Mouse (Mus musculus) stomach, embryonic 15.5 days (tissue): ENCODE data around the gene Patl1. TPM values are rescaled to one million over a fixed set of nuclear protein-coding genes. Genes with fewer than 3 reads are reported as not detected.
"Not testable (repeated sequence)": the region's sequence is repeated elsewhere in the genome, so short reads cannot be mapped to it uniquely, and the experiment has no call there.

Experiments
- ATAC-seq: fragments of 200-750 bp; cut with Nextera tagmentation; 2 replicates; pipeline ENCODE4 v1.8.0; 2017; ENCODE audit warnings: low read depth, moderate number of reproducible peaks, moderate TSS enrichment; ENCODE audit not compliant: insufficient read depth, low FRiP score
- H3K27ac ChIP-seq: fragments of 300-500 bp; sonication (generic); 2 replicates; pipeline ENCODE4 v1.5.1; 2015; ENCODE audit warnings: mild to moderate bottlenecking, inconsistent platforms
- H3K27me3 ChIP-seq: fragments of 300-500 bp; sonication (generic); replicated peaks from 2 replicates; pipeline ENCODE4 v1.6.1; 2015; ENCODE audit warnings: inconsistent platforms
- H3K36me3 ChIP-seq: fragments of 300-500 bp; sonication (generic); 2 replicates; pipeline ENCODE4 v1.6.1; 2015; ENCODE audit warnings: inconsistent platforms
- H3K4me1 ChIP-seq: fragments of 300-500 bp; sonication (generic); 2 replicates; pipeline ENCODE4 v1.6.1; 2015; ENCODE audit warnings: inconsistent platforms
- H3K4me2 ChIP-seq: fragments of 300-500 bp; sonication (generic); 2 replicates; pipeline ENCODE4 v1.6.1; 2015; ENCODE audit warnings: mild to moderate bottlenecking, inconsistent platforms
- H3K4me3 ChIP-seq: fragments of 300-500 bp; sonication (generic); replicated peaks from 2 replicates; pipeline ENCODE4 v1.5.1; 2015; ENCODE audit warnings: inconsistent platforms
- H3K9ac ChIP-seq: fragments of 300-500 bp; sonication (generic); 2 replicates; pipeline ENCODE4 v1.6.1; 2015; ENCODE audit warnings: inconsistent platforms
- H3K9me3 ChIP-seq: fragments of 300-500 bp; sonication (generic); 2 replicates; pipeline ENCODE4 v1.6.1; 2016; ENCODE audit warnings: inconsistent platforms
- WGBS: fragments of 180-500 bp; shearing (Covaris S2); methylation state at CpG from one replicate; pipeline ENCODE4 v1.1.7; 2015; 5-methylcytosine and 5-hydroxymethylcytosine counted together
- polyA plus RNA-seq: library from polyadenylated mRNA; unstranded; fragments of >200 nt; fragmentation: Nextera tagmentation; extraction: Ambion mirVana; gene quantifications from 2 replicates; pipeline ENCODE4 v1.2.1, GENCODE M21; 2015

The Patl1 gene
- polyA plus RNA-seq, 1 experiment from 2014 or later: 14.7 TPM

DNA sequence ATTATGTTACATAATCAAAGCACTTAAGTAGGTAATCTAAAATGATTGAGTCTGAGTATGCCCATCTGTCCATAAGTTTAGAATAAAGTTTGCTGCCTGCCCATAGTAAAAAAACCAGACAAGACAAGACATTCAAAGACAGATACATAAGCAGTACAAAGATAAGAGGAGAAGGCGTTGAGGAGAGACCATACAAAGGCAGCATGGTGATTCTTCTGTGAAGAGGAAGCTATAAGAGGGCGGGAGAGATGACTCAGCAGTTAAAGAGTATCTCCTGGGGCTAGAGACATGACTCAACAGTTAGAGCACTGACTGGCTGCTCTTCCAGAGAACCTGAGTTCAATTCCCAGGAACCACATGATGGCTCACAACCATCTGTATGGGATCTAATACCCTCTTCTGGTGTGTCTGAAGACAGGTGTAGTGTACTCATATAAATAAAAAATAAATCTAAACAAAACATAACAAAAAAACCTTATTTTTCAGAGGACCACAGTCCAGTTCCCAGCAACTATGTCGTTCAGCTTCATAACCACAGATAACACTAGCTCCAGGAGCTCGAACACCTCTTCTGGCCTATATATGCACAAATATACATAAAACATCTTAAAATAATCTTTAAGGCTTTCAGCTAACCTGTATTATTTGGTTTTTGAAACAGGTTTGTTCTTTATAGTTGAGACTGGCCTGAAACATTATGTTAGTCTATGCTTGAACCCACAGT is 16.0 kb downstream of the Patl1 start:
- H3K4me1 ChIP-seq: no peaks in the 10 kb centered on the region
- no peak overlapping the region for H3K4me2 ChIP-seq
- H3K36me3 ChIP-seq: peaks cover 43% of the 10 kb centered on the region
- H3K27me3 ChIP-seq: no peaks in the 10 kb centered on the region
- WGBS: 88% methylated on average over 4 of the region's 4 CpGs
- no peak overlapping the region for H3K4me3 ChIP-seq
- ATAC-seq: 0 out of 2 replicates have a peak, but pooled peaks have one; percentile 68
- H3K9me3 ChIP-seq: no peaks in the 10 kb centered on the region
- no peak overlapping the region for H3K9ac ChIP-seq
- no peak overlapping the region for H3K27ac ChIP-seq

DNA sequence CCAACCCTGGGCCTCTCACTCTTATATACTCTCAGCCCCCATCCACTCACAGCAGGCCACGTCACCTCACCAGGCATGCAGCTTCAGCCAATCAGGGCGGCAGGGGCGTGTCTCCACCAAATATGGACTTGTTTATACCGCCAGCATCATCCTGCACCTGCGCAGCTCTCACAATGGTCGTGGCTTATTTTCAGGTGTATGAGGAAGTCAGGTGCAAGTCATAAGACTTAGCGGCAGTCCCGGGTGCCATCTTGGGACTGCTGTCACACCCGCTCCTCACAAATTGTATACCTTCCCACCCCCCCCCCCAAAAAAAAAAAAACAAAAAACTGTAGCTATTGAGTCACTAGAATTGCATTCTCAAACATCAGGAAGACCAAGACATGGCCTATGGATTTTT is 34.3 kb downstream of the Patl1 start:
- not testable (repeated sequence) for H3K27me3 ChIP-seq, H3K9me3 ChIP-seq, H3K4me1 ChIP-seq, H3K4me3 ChIP-seq, H3K27ac ChIP-seq, H3K9ac ChIP-seq, ATAC-seq, H3K4me2 ChIP-seq
- peaks cover 14% of the 10 kb centered on the region; the same call in 1 of the 2 replicates for H3K36me3 ChIP-seq
- WGBS: 94% methylated on average over 9 of the region's 9 CpGs

DNA sequence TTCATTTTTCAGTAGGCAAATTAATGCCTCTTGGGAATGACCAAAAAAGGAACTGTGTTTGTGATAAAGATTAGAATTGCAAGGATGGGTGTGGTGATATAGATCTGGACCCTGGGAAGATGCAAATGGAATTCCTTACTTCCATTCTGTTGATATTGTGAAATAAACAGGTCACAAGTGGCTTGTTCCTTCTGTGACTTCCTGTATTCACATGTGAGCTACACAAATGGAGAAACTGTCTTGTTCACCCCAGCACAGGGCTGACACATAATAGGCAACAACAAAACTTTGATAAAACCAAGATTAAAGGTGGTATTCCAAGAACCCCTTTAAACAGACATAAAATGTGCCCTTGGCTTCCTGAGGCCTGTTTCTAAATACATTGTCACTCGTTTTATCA is 37.7 kb downstream of the Patl1 start:
- no peaks in the 10 kb centered on the region for H3K4me1 ChIP-seq
- no peak for ATAC-seq
- peaks cover 3% of the 10 kb centered on the region; the same call in 1 of the 2 replicates for H3K36me3 ChIP-seq
- no peaks in the 10 kb centered on the region for H3K27me3 ChIP-seq
- H3K4me3 ChIP-seq: no peak overlapping the region
- H3K9me3 ChIP-seq: no peaks in the 10 kb centered on the region
- no peak overlapping the region for H3K9ac ChIP-seq
- H3K4me2 ChIP-seq: no peak overlapping the region
- H3K27ac ChIP-seq: no peak overlapping the region
- 37% methylated on average over 1 of the region's 1 CpGs for WGBS

DNA sequence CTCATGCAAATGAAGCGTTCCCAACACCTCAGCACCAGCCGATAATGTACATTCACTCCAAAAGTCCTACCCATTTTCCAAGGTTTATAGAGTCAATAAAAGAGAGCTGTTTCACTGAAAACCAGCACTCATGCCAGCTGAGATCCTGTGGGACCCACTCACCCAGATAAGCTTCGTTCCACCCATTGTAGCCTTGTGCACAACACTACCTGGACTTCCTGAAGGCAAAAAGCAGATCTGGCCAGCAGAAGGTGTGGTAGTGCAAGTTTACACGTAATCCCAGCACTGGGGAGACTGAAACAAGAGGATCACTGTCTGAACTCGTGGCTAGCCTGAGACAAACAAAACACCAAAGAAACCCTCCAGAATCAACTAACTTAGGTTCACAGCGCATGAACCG is 38.5 kb downstream of the Patl1 start:
- WGBS: 71% methylated on average over 7 of the region's 7 CpGs
- no peak for ATAC-seq
- Histone ChIP-seq H3K9ac (no peak overlapping the region), H3K4me1 (no peaks in the 10 kb centered on the region), H3K9me3 (no peaks in the 10 kb centered on the region), H3K4me2 (no peak overlapping the region), H3K4me3 (no peak overlapping the region), H3K27me3 (no peaks in the 10 kb centered on the region), H3K27ac (no peak overlapping the region), H3K36me3 (peaks cover 2% of the 10 kb centered on the region; the same call in 1 of the 2 replicates)

DNA sequence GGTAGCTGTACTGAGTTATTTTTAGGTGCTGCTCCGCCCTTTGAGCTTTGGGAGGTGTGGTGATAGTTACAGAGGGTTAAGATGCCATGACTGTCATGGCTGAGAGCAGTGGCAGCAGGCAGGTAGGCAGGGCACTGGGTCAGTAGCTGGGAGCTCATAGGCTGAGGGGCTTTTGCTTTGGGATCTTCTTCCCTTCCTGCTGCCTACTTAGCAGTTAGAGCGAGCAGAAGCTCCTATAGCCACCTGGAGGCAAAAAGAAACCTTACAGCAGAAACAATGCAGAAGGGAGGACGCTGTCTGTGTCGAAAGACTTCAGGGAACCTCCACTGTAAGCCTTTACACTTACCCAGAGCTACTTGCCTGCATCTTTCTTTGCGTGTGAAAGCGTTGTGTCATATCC is 42.0 kb downstream of the Patl1 start:
- Histone ChIP-seq H3K36me3 (no peaks in the 10 kb centered on the region), H3K4me1 (no peaks in the 10 kb centered on the region), H3K9me3 (no peaks in the 10 kb centered on the region), H3K27ac (no peak overlapping the region), H3K27me3 (no peaks in the 10 kb centered on the region), H3K9ac (no peak overlapping the region), H3K4me2 (no peak overlapping the region), H3K4me3 (no peak overlapping the region)
- 33% methylated on average over 6 of the region's 6 CpGs for WGBS
- ATAC-seq: no peak

DNA sequence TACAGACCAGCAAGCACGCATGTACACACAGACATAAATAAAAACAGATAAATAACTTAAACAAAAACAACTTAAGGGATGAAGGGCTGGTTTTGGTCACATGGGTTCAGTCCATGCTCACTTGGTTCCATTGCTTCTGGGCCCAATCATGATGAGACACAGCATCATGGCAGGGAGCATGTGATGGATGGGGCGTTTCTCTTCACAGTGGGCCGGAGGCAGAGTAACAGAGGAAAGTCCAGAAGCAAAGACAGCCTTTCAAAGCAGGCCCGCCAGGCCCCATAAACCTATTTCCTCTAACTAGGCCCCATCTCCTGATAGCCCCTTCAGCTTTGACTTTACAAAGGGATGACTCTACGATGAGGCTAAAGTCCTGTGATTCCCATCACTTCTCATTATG is 44.4 kb downstream of the Patl1 start:
- Histone ChIP-seq H3K4me1 (no peaks in the 10 kb centered on the region), H3K9me3 (no peaks in the 10 kb centered on the region), H3K27me3 (no peaks in the 10 kb centered on the region), H3K4me2 (no peak overlapping the region), H3K4me3 (no peak overlapping the region), H3K36me3 (no peaks in the 10 kb centered on the region), H3K27ac (no peak overlapping the region), H3K9ac (no peak overlapping the region)
- 81% methylated on average over 5 of the region's 5 CpGs for WGBS
- no peak for ATAC-seq

DNA sequence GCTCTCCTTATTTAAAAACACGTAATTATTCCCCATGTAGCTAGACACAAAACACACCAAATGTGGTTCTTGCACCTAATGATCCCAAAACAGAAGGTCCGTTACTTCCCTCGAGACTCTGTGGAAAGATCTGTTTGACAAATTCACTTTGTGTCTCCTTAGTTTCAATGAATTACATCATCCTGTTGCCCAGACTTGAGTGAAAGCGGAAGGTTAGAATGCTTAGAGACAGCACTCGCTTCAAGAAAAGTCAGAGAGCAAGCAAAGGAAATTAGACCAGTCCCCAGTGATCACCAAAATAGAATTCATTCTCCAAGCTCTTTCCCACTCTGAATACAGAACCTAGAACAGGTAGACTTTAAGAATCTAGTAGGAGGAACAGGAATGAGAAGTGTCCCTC is 45.2 kb downstream of the Patl1 start:
- Histone ChIP-seq H3K9ac (no peak overlapping the region), H3K27ac (no peak overlapping the region), H3K4me1 (no peaks in the 10 kb centered on the region), H3K9me3 (no peaks in the 10 kb centered on the region), H3K36me3 (no peaks in the 10 kb centered on the region), H3K4me3 (no peak overlapping the region), H3K4me2 (no peak overlapping the region), H3K27me3 (no peaks in the 10 kb centered on the region)
- ATAC-seq: no peak
- 89% methylated on average over 5 of the region's 5 CpGs for WGBS

DNA sequence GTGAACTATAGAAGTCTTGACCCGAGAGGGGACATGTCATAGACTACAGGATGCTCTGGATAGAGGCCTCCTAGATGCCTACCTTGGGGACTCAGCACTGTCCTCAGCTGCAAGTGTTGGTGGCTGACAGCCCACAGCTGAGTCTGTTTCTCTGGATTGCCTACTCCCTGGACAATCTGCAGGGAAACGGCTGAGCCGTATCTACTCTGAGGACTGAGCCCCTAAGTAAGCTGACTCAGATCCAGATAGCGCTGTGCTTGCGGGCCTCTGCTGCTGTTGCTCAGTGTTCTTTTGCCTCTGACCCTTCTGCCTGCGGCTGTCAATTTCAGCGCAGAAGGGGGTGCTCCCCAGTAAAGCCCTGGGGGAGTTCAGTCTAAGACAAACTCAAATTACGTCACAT is 45.6 kb downstream of the Patl1 start:
- Histone ChIP-seq H3K4me3 (no peak overlapping the region), H3K36me3 (no peaks in the 10 kb centered on the region), H3K9me3 (no peaks in the 10 kb centered on the region), H3K4me1 (no peaks in the 10 kb centered on the region), H3K27ac (no peak overlapping the region), H3K27me3 (no peaks in the 10 kb centered on the region), H3K9ac (no peak overlapping the region), H3K4me2 (no peak overlapping the region)
- no peak for ATAC-seq
- WGBS: 79% methylated on average over 8 of the region's 8 CpGs

DNA sequence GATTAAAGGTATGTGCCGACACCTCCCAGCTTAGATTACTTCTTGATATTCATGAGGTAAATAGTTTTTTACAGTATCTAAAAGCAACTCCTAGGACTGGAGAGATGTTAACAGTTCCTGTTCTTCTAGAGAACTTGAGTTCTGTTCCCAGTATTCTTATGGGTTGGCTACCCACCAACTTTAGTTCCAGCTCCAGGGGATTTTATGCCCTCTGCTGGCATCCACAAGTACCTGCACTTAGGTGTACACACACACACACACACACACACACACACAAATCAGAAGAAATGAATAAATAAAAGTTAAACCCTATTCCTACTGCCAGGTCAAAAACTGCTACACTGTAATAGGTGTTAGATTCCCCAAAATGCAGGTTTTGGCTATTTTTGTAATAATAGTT is 52.1 kb downstream of the Patl1 start:
- H3K4me1 ChIP-seq: peaks cover 14% of the 10 kb centered on the region; the same call in 1 of the 2 replicates
- ATAC-seq: no peak
- H3K27ac ChIP-seq: peak overlapping the region; percentile 89; the same call in 1 of the 2 replicates
- H3K9ac ChIP-seq: no peak overlapping the region
- 0 out of 2 replicates have a peak, but pooled peaks cover 3% of the 10 kb centered on the region for H3K36me3 ChIP-seq
- H3K9me3 ChIP-seq: no peaks in the 10 kb centered on the region
- 96% methylated on average over 1 of the region's 1 CpGs for WGBS
- H3K4me2 ChIP-seq: peak overlapping the region; percentile 63; the same call in 1 of the 2 replicates
- H3K4me3 ChIP-seq: no peak overlapping the region; the same call in 1 of the 2 replicates
- H3K27me3 ChIP-seq: no peaks in the 10 kb centered on the region

DNA sequence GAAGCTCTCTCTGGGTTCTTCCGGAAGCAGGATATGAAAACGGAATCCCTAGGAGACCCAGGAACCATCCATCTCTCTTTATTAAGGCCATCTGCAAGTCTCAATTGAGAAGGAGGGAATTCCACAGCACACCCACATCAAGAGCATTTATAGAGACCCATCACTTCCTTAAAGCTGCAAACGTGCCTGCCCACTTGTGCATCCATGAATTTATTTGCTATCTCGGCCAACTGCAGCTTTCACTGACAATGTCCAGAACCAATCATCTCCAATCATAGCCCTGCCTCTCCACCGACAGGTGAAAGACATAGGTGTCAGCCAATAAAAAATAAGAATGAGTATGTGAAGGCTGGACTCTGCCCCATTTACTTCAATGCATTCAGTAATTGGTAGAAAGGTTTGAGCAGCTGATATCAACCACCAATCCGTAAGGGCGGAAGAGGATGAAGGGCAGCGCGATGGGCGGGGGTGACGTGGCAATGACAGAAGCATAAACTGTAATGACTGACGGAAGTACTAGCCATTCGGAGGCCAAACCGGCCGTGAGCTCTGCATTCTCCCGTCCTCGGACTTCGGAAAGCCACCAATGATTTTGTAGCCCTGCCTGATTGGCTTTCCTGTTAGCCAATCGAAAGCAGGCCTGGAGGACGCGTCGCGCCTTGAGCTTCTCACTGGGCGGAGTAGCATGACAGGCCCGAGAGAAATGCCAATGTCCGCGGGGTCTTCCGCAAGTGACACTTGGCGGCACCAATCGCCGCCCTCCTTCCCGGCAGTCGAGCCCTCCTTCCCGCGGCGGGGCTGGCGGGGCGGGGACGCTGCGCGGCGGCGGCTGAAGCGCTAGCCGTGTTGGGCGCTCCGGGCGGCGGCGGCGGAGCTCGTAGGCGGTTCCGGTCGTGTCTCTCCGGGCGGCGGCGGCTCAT is 53.1 kb downstream of the Patl1 start, which contains the start of gene Osbp:
Osbp (plus strand) TSS at position 919 of the 920 bp plus-strand sequence.
- H3K4me2 ChIP-seq: peak within 1 kb of the TSS; percentile 69
- H3K27ac ChIP-seq: peak within 1 kb of the TSS; percentile 89
- no peaks in the 10 kb centered on the region for H3K9me3 ChIP-seq
- no peaks in the 10 kb centered on the region for H3K27me3 ChIP-seq
- 0 out of 2 replicates have a peak, but pooled peaks cover 3% of the 10 kb centered on the region for H3K36me3 ChIP-seq
- under 1% methylated on average over 59 of the region's 59 CpGs for WGBS
- peak; percentile 96 for ATAC-seq
- H3K9ac ChIP-seq: peak within 1 kb of the TSS; percentile 83
- H3K4me1 ChIP-seq: peaks cover 14% of the 10 kb centered on the region; the same call in 1 of the 2 replicates
- H3K4me3 ChIP-seq: peak within 1 kb of the TSS; percentile 81

DNA sequence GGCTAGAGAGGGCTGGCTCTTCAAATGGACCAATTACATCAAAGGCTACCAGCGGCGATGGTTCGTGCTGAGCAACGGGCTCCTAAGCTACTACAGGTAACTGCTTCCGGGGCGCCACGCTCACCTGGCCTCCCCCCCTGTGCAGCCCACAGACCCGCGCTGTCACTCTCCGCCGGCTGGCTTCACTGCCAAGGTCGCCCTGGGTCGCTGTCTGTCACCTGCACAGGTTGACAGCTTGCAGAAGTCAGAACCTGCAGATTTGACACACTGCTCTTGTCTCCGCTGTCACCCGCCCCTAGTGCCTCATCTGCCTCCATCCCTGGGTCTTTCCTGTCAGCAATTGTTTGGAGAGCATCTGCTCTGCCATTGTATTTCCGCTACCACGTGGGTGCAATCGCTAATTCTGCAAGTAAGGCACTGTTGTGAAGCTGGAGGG is 54.0 kb downstream of the Patl1 start:
- Histone ChIP-seq H3K4me1 (peaks cover 14% of the 10 kb centered on the region; the same call in 1 of the 2 replicates), H3K27ac (peak overlapping the region; percentile 44; the same call in 1 of the 2 replicates), H3K27me3 (no peaks in the 10 kb centered on the region), H3K9me3 (no peaks in the 10 kb centered on the region), H3K36me3 (peaks cover 8% of the 10 kb centered on the region; the same call in 1 of the 2 replicates), H3K4me3 (peak overlapping the region; percentile 81), H3K4me2 (peak overlapping the region; percentile 69), H3K9ac (peak overlapping the region; percentile 83)
- no peak for ATAC-seq
- 1% methylated on average over 18 of the region's 18 CpGs for WGBS
